Mouse (Mus musculus): ENCODE results near the gene Mettl16. TPM values are rescaled to one million over a fixed set of nuclear protein-coding genes. Genes with fewer than 3 reads are reported as not detected.
A peak's percentile ranks its signal among the peaks of the same experiment; 100 is the strongest.
"Not testable (repeated sequence)": the region's sequence is repeated elsewhere in the genome, so short reads cannot be mapped to it uniquely, and the experiment has no call there.

The Mettl16 gene
- polyA plus RNA-seq, 1 experiment from 2014 or later, result 57.7 TPM

DNA sequence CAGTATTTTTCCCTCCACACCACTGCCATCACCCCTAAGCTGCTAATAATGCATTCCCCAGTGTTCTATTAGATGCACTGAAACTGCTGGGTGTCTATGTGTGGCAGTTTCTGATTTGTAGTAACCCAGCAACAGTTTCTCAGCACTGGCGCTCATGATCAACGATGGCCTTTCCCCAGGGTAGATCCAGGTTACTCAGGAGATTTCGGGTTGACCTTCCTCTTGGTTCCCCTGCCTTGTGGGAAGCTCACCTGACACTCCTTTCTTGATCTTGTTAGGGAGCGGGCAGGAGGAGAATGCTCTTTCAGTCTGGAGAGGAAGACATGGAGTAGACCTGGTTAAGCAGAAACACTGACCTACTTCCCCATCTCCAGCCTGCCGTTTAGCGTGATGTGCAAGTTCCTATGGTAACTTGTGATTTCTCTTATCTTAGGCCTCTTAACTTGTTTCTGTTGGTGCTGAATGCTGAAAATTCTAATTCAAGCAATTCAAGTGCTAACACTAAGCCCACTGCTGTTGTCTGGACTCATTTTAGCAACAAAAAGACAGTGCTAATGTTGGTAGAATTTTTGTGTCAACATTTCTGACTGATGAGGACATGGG, 37.7 kb downstream of the Mettl16 start:
- peaks cover 37% of the 10 kb centered on the region for H3K36me3 ChIP-seq (ENCODE audit: control insufficient read depth, insufficient read depth, low read length)
- no peaks in the 10 kb centered on the region for H3K4me1 ChIP-seq (replicated peaks; ENCODE audit: control insufficient read depth, insufficient read depth, low read length)
- DNase-seq (ENCODE audit: low spot score) (no peak), ATAC-seq (replicated peaks; ENCODE audit: low FRiP score) (no peak)
- no peaks in the 10 kb centered on the region for H3K9me3 ChIP-seq (ENCODE audit: control insufficient read depth, low read length)
- no peak overlapping the region for H3K4me3 ChIP-seq (ENCODE audit: low read depth, low read length)
- 86% methylated on average over 6 of the region's 6 CpGs for WGBS
- no peak overlapping the region for H3K27ac ChIP-seq (ENCODE audit: low read depth, low read length)
- H3K27me3 ChIP-seq (replicated peaks; ENCODE audit: control insufficient read depth, insufficient read depth, low read length), result no peaks in the 10 kb centered on the region
- no peak overlapping the region for H3K4me2 ChIP-seq
- no peak overlapping the region for H3K9ac ChIP-seq (ENCODE audit: low read depth, low read length)

DNA sequence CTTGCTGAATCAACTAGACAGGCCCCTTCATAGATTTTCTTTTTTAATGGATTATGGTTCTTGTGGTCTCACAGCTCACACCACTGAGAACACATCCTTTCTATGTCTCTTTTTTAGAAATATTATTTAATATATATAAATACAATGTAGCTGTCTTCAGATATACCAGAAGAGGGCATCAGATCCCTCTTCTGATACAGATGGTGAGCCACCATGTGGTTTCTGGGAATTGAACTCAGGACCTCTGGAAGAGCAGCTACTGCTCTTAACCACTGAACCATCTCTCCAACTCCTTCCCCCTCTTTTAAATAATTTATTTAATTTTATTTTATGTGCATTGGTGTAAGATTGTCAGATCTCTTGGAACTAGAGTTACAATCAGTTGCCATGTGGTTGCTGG, 39.5 kb downstream of the Mettl16 start:
- H3K4me3 ChIP-seq (ENCODE audit: low read depth, low read length), result no peak overlapping the region
- H3K9ac ChIP-seq (ENCODE audit: low read depth, low read length), result no peak overlapping the region
- H3K4me2 ChIP-seq, result no peak overlapping the region
- no peaks in the 10 kb centered on the region for H3K27me3 ChIP-seq (replicated peaks; ENCODE audit: control insufficient read depth, insufficient read depth, low read length)
- no peak overlapping the region for H3K27ac ChIP-seq (ENCODE audit: low read depth, low read length)
- peaks cover 30% of the 10 kb centered on the region for H3K36me3 ChIP-seq (ENCODE audit: control insufficient read depth, insufficient read depth, low read length)
- no peaks in the 10 kb centered on the region for H3K9me3 ChIP-seq (ENCODE audit: control insufficient read depth, low read length)
- no peak for DNase-seq (ENCODE audit: low spot score)
- H3K4me1 ChIP-seq (replicated peaks; ENCODE audit: control insufficient read depth, insufficient read depth, low read length), result no peaks in the 10 kb centered on the region
- no peak for ATAC-seq (replicated peaks; ENCODE audit: low FRiP score)

DNA sequence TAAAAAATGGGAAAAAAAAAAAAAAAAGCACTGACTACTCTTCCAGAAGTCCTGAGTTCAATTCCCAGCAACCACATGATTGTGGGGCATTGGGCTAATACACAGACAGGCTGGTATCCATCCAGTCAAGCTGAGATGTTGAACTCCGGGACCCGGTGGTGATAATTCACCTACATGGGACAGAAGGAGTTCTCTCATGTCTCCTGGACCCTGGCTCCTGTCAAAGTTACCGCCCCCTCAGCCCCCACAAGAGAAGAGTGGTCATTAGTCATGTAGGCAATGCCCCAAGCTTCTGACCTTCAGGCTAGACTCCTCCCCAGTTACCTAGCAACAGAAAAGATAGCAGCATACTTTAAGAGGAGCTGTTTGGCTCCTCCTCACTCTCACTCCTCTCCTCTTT, 40.4 kb downstream of the Mettl16 start:
- not testable (repeated sequence) for H3K27ac ChIP-seq (ENCODE audit: low read depth, low read length); H3K9me3 ChIP-seq (ENCODE audit: control insufficient read depth, low read length); DNase-seq (ENCODE audit: low spot score); H3K9ac ChIP-seq (ENCODE audit: low read depth, low read length); H3K4me2 ChIP-seq; H3K27me3 ChIP-seq (replicated peaks; ENCODE audit: control insufficient read depth, insufficient read depth, low read length); H3K4me3 ChIP-seq (ENCODE audit: low read depth, low read length); H3K4me1 ChIP-seq (replicated peaks; ENCODE audit: control insufficient read depth, insufficient read depth, low read length)
- H3K36me3 ChIP-seq (ENCODE audit: control insufficient read depth, insufficient read depth, low read length), result peaks cover 26% of the 10 kb centered on the region
- 0 out of 2 replicates have a peak, but pooled peaks have one; percentile 36 for ATAC-seq (replicated peaks; ENCODE audit: low FRiP score)
- 63% methylated on average over 3 of the region's 3 CpGs for WGBS

DNA sequence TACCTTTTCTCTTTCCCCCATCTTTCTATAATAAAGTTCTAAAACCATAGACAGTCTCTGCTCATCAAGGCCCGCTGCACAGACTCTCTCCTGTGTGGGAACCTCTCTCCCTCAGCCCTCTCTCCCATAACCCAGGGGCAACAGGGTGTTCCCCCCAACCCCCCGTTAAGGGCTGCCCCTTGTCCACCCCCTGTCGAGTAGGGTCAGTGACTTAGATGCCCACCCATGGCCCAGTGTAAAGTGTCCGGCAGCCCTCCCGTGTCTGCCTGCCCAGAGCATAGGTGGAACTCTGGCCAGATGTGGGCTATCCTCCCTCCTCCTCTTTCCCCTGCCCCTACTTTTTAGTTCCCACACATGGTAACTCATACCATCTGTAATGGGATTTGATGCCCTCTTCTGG, 40.9 kb downstream of the Mettl16 start:
- no peak overlapping the region for H3K27ac ChIP-seq (ENCODE audit: low read depth, low read length)
- H3K4me3 ChIP-seq (ENCODE audit: low read depth, low read length), result no peak overlapping the region
- H3K4me1 ChIP-seq (replicated peaks; ENCODE audit: control insufficient read depth, insufficient read depth, low read length), result no peaks in the 10 kb centered on the region
- ATAC-seq (replicated peaks; ENCODE audit: low FRiP score) (no peak), DNase-seq (ENCODE audit: low spot score) (no peak)
- H3K27me3 ChIP-seq (replicated peaks; ENCODE audit: control insufficient read depth, insufficient read depth, low read length), result no peaks in the 10 kb centered on the region
- no peak overlapping the region for H3K9ac ChIP-seq (ENCODE audit: low read depth, low read length)
- no peak overlapping the region for H3K4me2 ChIP-seq
- H3K36me3 ChIP-seq (ENCODE audit: control insufficient read depth, insufficient read depth, low read length), result peaks cover 21% of the 10 kb centered on the region
- H3K9me3 ChIP-seq (ENCODE audit: control insufficient read depth, low read length), result no peaks in the 10 kb centered on the region
- 71% methylated on average over 5 of the region's 5 CpGs for WGBS

DNA sequence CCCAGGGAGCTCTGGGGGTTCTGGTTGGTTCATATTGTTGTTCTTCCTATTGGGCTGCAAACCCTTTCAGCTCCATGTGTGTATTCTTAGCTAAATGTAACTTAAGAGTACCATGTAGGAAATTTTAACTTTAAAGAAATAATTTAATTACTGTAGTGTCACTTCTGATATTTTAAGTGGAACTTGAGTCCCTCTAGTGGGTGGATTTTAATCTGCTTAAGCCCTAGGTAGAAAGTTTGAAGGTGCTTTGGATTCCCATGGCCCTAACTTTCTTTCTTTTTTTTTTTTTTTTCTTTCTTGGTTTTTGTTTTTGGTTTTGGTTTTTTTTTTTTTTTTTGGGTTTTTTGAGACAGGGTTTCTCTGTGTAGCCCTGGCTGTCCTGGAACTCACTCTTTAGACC, 45.2 kb downstream of the Mettl16 start:
- peaks cover 17% of the 10 kb centered on the region for H3K36me3 ChIP-seq (ENCODE audit: control insufficient read depth, insufficient read depth, low read length)
- H3K4me3 ChIP-seq (ENCODE audit: low read depth, low read length), result no peak overlapping the region
- no peak overlapping the region for H3K9ac ChIP-seq (ENCODE audit: low read depth, low read length)
- DNase-seq (ENCODE audit: low spot score) (no peak), ATAC-seq (replicated peaks; ENCODE audit: low FRiP score) (no peak)
- no peaks in the 10 kb centered on the region for H3K9me3 ChIP-seq (ENCODE audit: control insufficient read depth, low read length)
- H3K27me3 ChIP-seq (replicated peaks; ENCODE audit: control insufficient read depth, insufficient read depth, low read length), result no peaks in the 10 kb centered on the region
- no peak overlapping the region for H3K4me2 ChIP-seq
- H3K4me1 ChIP-seq (replicated peaks; ENCODE audit: control insufficient read depth, insufficient read depth, low read length), result no peaks in the 10 kb centered on the region
- no peak overlapping the region for H3K27ac ChIP-seq (ENCODE audit: low read depth, low read length)

DNA sequence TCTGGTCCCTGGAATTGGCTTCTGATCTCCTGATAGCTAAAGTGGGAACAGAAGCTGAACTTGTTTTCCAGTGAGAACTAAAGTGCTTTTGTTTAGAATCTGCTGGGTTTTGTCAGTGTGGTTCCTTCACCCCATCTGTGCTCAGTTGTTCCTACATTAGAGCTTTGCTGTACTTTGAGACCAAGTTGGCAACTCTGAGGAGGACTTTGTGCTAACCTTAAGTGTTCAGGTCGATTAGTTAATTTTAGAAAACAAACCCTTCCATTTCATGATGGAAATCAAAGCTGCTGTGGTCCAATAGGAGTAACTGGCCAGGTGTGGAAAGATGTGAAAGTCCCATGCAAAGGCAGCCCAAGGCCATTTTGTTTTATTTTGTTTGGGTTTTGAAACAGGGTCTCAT, 50.3 kb downstream of the Mettl16 start:
- no peaks in the 10 kb centered on the region for H3K27me3 ChIP-seq (replicated peaks; ENCODE audit: control insufficient read depth, insufficient read depth, low read length)
- no peaks in the 10 kb centered on the region for H3K9me3 ChIP-seq (ENCODE audit: control insufficient read depth, low read length)
- H3K4me2 ChIP-seq, result no peak overlapping the region
- H3K4me3 ChIP-seq (ENCODE audit: low read depth, low read length), result no peak overlapping the region
- no peak overlapping the region for H3K27ac ChIP-seq (ENCODE audit: low read depth, low read length)
- peaks cover 15% of the 10 kb centered on the region for H3K36me3 ChIP-seq (ENCODE audit: control insufficient read depth, insufficient read depth, low read length)
- DNase-seq (ENCODE audit: low spot score) (no peak), ATAC-seq (replicated peaks; ENCODE audit: low FRiP score) (no peak)
- H3K9ac ChIP-seq (ENCODE audit: low read depth, low read length), result no peak overlapping the region
- WGBS, result 70% methylated on average over 1 of the region's 1 CpGs
- H3K4me1 ChIP-seq (replicated peaks; ENCODE audit: control insufficient read depth, insufficient read depth, low read length), result peaks cover under 1% of the 10 kb centered on the region; the same call in 1 of the 2 replicates

DNA sequence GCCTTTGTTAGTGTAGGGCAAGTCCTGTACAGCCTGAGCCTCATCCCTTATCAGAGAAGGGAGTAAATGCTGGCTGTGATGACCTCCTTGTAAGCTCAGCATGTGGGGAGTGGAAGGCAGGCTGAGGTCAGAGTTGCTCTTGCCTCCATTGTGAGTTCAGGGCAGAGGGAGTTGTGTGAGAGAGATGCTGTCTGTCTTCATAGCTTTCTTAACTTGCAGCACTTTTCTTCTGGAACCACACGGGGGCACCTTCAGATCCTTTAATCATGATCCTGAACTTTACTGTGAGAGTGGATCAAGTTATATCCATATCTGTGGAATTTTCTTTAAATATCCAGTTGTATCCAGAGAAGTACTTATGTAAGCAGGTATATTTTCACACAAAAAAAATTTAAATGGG, 50.8 kb downstream of the Mettl16 start:
- Histone ChIP-seq H3K27me3 (replicated peaks; ENCODE audit: control insufficient read depth, insufficient read depth, low read length) (no peaks in the 10 kb centered on the region), H3K4me2 (no peak overlapping the region), H3K36me3 (ENCODE audit: control insufficient read depth, insufficient read depth, low read length) (peaks cover 15% of the 10 kb centered on the region), H3K9me3 (ENCODE audit: control insufficient read depth, low read length) (no peaks in the 10 kb centered on the region), H3K4me3 (ENCODE audit: low read depth, low read length) (no peak overlapping the region), H3K9ac (ENCODE audit: low read depth, low read length) (no peak overlapping the region), H3K27ac (ENCODE audit: low read depth, low read length) (no peak overlapping the region), H3K4me1 (replicated peaks; ENCODE audit: control insufficient read depth, insufficient read depth, low read length) (peaks cover 5% of the 10 kb centered on the region; the same call in 1 of the 2 replicates)
- DNase-seq (ENCODE audit: low spot score), result no peak
- 44% methylated on average over 1 of the region's 1 CpGs for WGBS
- no peak for ATAC-seq (replicated peaks; ENCODE audit: low FRiP score)

DNA sequence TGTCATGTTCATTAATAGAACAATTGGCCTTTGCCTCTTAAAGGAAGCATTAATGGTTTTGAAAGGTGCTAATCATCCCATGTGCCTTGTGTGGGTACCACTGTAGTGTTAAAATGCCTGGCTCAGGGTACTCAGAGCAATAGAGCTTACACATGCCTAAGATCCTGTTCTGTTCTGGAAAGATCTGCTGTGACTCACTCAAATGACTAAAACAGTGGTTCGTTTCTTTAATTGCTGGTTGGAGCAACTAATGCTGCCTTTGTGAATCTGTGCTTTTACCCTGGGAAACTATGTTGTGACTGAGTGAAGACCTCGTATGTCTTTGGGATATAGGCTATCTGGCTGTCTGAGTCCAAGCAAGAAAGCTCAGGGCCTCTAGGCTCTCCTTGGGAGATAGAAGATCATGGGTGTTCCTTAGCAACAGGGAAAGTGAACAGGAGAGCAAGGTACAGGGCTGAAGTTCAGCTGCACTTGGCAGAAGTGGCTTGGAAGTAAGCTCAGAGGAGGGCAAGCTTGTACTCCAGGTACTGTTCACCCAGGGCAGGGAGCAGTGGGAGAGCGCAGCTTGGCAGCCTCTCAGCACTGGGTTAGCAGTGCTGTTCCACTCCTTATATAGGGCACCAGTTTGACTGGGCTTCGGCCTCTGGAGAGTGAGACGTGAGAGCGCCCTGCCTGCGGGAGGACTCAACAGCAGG, 52.3 kb downstream of the Mettl16 start:
- Histone ChIP-seq H3K4me2 (no peak overlapping the region), H3K4me1 (replicated peaks; ENCODE audit: control insufficient read depth, insufficient read depth, low read length) (peaks cover 10% of the 10 kb centered on the region; the same call in 1 of the 2 replicates), H3K27me3 (replicated peaks; ENCODE audit: control insufficient read depth, insufficient read depth, low read length) (no peaks in the 10 kb centered on the region), H3K36me3 (ENCODE audit: control insufficient read depth, insufficient read depth, low read length) (0 out of 2 replicates have a peak, but pooled peaks cover 4% of the 10 kb centered on the region), H3K9ac (ENCODE audit: low read depth, low read length) (no peak overlapping the region), H3K9me3 (ENCODE audit: control insufficient read depth, low read length) (no peaks in the 10 kb centered on the region), H3K27ac (ENCODE audit: low read depth, low read length) (no peak overlapping the region), H3K4me3 (ENCODE audit: low read depth, low read length) (no peak overlapping the region)
- 82% methylated on average over 7 of the region's 7 CpGs for WGBS
- ATAC-seq (replicated peaks; ENCODE audit: low FRiP score) (no peak), DNase-seq (ENCODE audit: low spot score) (no peak)

DNA sequence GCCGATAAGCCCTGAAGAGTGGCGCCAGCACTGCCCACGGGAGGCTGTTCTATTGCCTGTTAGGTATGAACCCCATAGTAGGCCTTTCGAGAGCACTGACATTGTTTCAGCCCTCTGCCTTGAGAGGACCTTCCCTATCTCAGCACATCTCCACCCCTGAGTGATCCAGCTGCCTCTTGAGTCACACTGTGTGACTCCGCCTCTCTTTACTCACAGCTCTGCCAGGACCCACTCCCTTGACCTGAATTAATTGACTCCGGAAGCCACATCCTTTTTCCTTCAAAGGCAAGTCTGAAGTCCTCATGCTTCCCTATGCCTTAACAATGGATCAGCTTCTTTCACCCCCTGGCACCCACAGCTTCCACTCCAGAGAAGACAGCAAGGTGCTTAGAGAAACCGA, 55.5 kb downstream of the Mettl16 start:
- H3K4me2 ChIP-seq, result no peak overlapping the region
- H3K9ac ChIP-seq (ENCODE audit: low read depth, low read length), result no peak overlapping the region
- no peaks in the 10 kb centered on the region for H3K9me3 ChIP-seq (ENCODE audit: control insufficient read depth, low read length)
- no peaks in the 10 kb centered on the region for H3K36me3 ChIP-seq (ENCODE audit: control insufficient read depth, insufficient read depth, low read length)
- no peak overlapping the region for H3K4me3 ChIP-seq (ENCODE audit: low read depth, low read length)
- ATAC-seq (replicated peaks; ENCODE audit: low FRiP score) (no peak), DNase-seq (ENCODE audit: low spot score) (no peak)
- H3K27me3 ChIP-seq (replicated peaks; ENCODE audit: control insufficient read depth, insufficient read depth, low read length), result no peaks in the 10 kb centered on the region
- H3K27ac ChIP-seq (ENCODE audit: low read depth, low read length), result no peak overlapping the region
- H3K4me1 ChIP-seq (replicated peaks; ENCODE audit: control insufficient read depth, insufficient read depth, low read length), result peaks cover 20% of the 10 kb centered on the region
- WGBS, result 58% methylated on average over 7 of the region's 7 CpGs

Data from liver, embryonic 11.5 days (tissue).